Mouse (Mus musculus): ENCODE measurements around the gene Fer.

DNA sequence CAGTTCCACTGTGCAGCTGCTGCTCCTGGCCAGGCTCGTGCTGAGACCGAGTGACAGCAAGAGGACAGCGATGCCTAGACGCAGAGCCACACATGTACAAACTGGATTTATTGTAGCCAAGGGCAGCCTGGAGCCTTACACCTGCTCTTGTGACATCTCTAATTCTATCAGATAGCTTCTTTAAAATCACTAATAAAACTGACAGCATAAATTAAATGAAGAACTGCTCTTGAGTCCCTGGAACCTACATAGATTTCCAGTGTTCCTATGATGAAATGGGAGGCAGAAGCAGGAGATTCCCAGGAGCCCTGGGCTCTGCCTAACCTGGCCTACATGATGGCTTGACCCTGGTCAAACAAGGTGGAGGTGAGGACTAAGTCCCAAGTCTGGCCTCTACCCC lies 153.7 kb downstream of the Fer start:
- no peak for TF ChIP-seq POLR2A (IDR thresholded peaks at IDR 0.05; ENCODE audit: borderline replicate concordance, low read depth, low read length)
- no peak for TF ChIP-seq CTCF (IDR thresholded peaks at IDR 0.05; ENCODE audit: low read depth, low read length)
